Mouse (Mus musculus): Measurements from ENCODE around the gene Mrgpra9. TPM values are rescaled to one million over a fixed set of nuclear protein-coding genes. Genes with fewer than 3 reads are reported as not detected.

The Mrgpra9 gene
- polyA plus RNA-seq (2015; fragmentation: Illumina TruSeq; extraction: RNeasy Lipid Tissue Mini Kit (QIAGEN cat#74804); ENCODE audit: insufficient read depth, low read depth, low replicate concordance): not detected

GRCm38 (mm10) chr7:47252770-47253169, at the start of gene Mrgpra9:
Mrgpra9 (minus strand) TSS chr7:47252848.

GRCm38 (mm10) chr7:47204830-47205229, 47.8 kb downstream of the Mrgpra9 start, which contains the start of gene Mrgpra6:
Mrgpra6 (minus strand) TSS chr7:47204920.

Other genes starting within 250 kb of the Mrgpra9 start
- 3.0 TPM for gene Spty2d1, start 244.4 kb downstream of the Mrgpra9 start, polyA plus RNA-seq (2015; fragmentation: Illumina TruSeq; extraction: RNeasy Lipid Tissue Mini Kit (QIAGEN cat#74804); ENCODE audit: insufficient read depth, low read depth, low replicate concordance)
- 1.8 TPM for gene Tmem86a, start 202.2 kb downstream of the Mrgpra9 start, polyA plus RNA-seq (2015; fragmentation: Illumina TruSeq; extraction: RNeasy Lipid Tissue Mini Kit (QIAGEN cat#74804); ENCODE audit: insufficient read depth, low read depth, low replicate concordance)
- not detected for gene Ptpn5, start 119.2 kb downstream of the Mrgpra9 start, polyA plus RNA-seq (2015; fragmentation: Illumina TruSeq; extraction: RNeasy Lipid Tissue Mini Kit (QIAGEN cat#74804); ENCODE audit: insufficient read depth, low read depth, low replicate concordance)
- gene Mrgpra6, start 47.9 kb downstream of the Mrgpra9 start, polyA plus RNA-seq (2015; fragmentation: Illumina TruSeq; extraction: RNeasy Lipid Tissue Mini Kit (QIAGEN cat#74804); ENCODE audit: insufficient read depth, low read depth, low replicate concordance): not detected
- gene Mrgpra1, start 101.4 kb upstream of the Mrgpra9 start, polyA plus RNA-seq (2015; fragmentation: Illumina TruSeq; extraction: RNeasy Lipid Tissue Mini Kit (QIAGEN cat#74804); ENCODE audit: insufficient read depth, low read depth, low replicate concordance): not detected
- not detected for gene Mrgpra2a, start 199.3 kb upstream of the Mrgpra9 start, polyA plus RNA-seq (2015; fragmentation: Illumina TruSeq; extraction: RNeasy Lipid Tissue Mini Kit (QIAGEN cat#74804); ENCODE audit: insufficient read depth, low read depth, low replicate concordance)

Data from pancreas, adult 10 weeks (tissue).